Mouse (Mus musculus) cerebellum, postnatal 36 days (tissue): ENCODE results near the gene Tab1.

Experiments used
- DNase-seq, 2 experiments: peaks; one replicate each; pipeline ENCODE4 v3.0.0; 2021 to 2022; ENCODE audit warnings: mixed read lengths in 2 of 2

Gene Tab1

GRCm38 (mm10) chr15:80163716-80164115, 30.8 kb downstream of the Tab1 start:
- DNase-seq, result no peak

GRCm38 (mm10) chr15:80165396-80165795, 32.5 kb downstream of the Tab1 start:
- peak; percentile 73 to 79 for DNase-seq

GRCm38 (mm10) chr15:80169484-80169883, 36.6 kb downstream of the Tab1 start:
- no peak for DNase-seq

- peak; percentile 57 for DNase-seq
Measured at GRCm38 (mm10) chr15:80170357-80170756, 37.4 kb downstream of the Tab1 start.

- DNase-seq, result no peak
Measured at GRCm38 (mm10) chr15:80171286-80171685, 38.4 kb downstream of the Tab1 start.

- DNase-seq, result no peak
Measured at GRCm38 (mm10) chr15:80171791-80172190, 38.9 kb downstream of the Tab1 start.

GRCm38 (mm10) chr15:80173001-80173771, 40.3 kb downstream of the Tab1 start, which contains the start of gene Mgat3:
Gene Mgat3 (plus strand): TSS chr15:80173721.
- DNase-seq, result peak; percentile 73 to 75

- peak; percentile 55 for DNase-seq
Measured at GRCm38 (mm10) chr15:80173781-80174597, 41.1 kb downstream of the Tab1 start.

- peak in 1 of 2 experiments; percentile 33 for DNase-seq
Measured at GRCm38 (mm10) chr15:80174598-80174875, 41.6 kb downstream of the Tab1 start.

- peak; percentile 59 to 69 for DNase-seq
Measured at GRCm38 (mm10) chr15:80175316-80175715, 42.4 kb downstream of the Tab1 start.

GRCm38 (mm10) chr15:80175756-80176155, 42.8 kb downstream of the Tab1 start:
- DNase-seq, result peak; percentile 27 to 40

- peak in 1 of 2 experiments; percentile 10 for DNase-seq
Measured at GRCm38 (mm10) chr15:80181561-80181960, 48.6 kb downstream of the Tab1 start.

- DNase-seq, result no peak
Measured at GRCm38 (mm10) chr15:80182072-80182700, 49.3 kb downstream of the Tab1 start.

GRCm38 (mm10) chr15:80188927-80189326, 56.0 kb downstream of the Tab1 start:
- no peak for DNase-seq

GRCm38 (mm10) chr15:80190075-80190474, 57.1 kb downstream of the Tab1 start:
- DNase-seq, result no peak

GRCm38 (mm10) chr15:80191585-80192245, 58.8 kb downstream of the Tab1 start:
- DNase-seq, result no peak

GRCm38 (mm10) chr15:80192246-80192585, 59.3 kb downstream of the Tab1 start:
- no peak for DNase-seq

GRCm38 (mm10) chr15:80192847-80193246, 59.9 kb downstream of the Tab1 start:
- no peak for DNase-seq

GRCm38 (mm10) chr15:80199556-80199955, 66.6 kb downstream of the Tab1 start:
- DNase-seq, result no peak

GRCm38 (mm10) chr15:80202111-80202775, 69.3 kb downstream of the Tab1 start:
- DNase-seq, result no peak

- DNase-seq, result no peak
Measured at GRCm38 (mm10) chr15:80203406-80203805, 70.5 kb downstream of the Tab1 start.

- DNase-seq, result peak in 1 of 2 experiments; percentile 38
Measured at GRCm38 (mm10) chr15:80206057-80206565, 73.2 kb downstream of the Tab1 start.
